Mouse (Mus musculus): ENCODE measurements at regions not wholly inside any gene's neighbourhood (a gene's known extent, or its start where the extent isn't known, plus 50 kb on each side); places are given as distances from the start of the nearest gene placed in this dataset.

DNA sequence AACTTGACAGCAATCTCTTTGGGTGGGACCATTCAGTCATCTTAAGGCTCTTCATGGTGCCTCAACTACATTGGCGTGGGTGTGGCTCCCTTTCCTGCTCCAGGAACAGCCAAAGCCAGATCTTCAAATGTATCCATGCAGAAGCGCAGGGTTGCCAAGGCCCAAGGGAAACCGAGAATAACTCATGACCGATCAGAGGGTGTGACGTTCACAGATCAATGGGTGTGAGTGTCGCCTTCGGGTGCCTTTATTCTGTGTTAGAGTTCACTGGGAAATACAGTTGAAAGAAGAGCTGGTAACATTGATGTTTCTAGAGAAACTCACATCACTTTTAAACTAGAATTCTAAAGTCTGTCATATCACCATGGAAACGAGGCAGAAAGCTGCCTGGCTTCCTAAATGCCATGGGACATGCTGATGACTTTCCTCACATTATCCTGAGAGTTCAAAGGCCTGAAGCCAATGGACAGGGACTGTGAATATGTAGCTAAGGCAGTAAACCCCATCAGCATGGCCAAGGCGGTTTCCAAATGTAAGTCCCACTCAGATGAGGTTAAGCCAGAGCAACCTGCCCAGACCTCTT, 80.7 kb upstream of the Syndig1 start:
- no peak overlapping the region for H3K4me3 ChIP-seq (ENCODE audit: low read depth, low read length)
- no peaks in the 10 kb centered on the region for H3K4me1 ChIP-seq (ENCODE audit: control insufficient read depth, insufficient read depth, low read length)
- H3K36me3 ChIP-seq (ENCODE audit: control insufficient read depth, insufficient read depth, low read length), result no peaks in the 10 kb centered on the region
- no peaks in the 10 kb centered on the region for H3K27me3 ChIP-seq (ENCODE audit: control insufficient read depth, insufficient read depth, low read length)
- WGBS, result 85% methylated on average over 9 of the region's 9 CpGs
- no peak overlapping the region for H3K4me2 ChIP-seq (ENCODE audit: low read depth)
- ATAC-seq (ENCODE audit: insufficient read depth, low FRiP score, low TSS enrichment) (no peak), DNase-seq (ENCODE audit: low spot score) (no peak)
- no peaks in the 10 kb centered on the region for H3K9me3 ChIP-seq (ENCODE audit: control insufficient read depth, low read length)
- H3K27ac ChIP-seq (ENCODE audit: low read depth, low read length), result no peak overlapping the region
- no peak overlapping the region for H3K9ac ChIP-seq (ENCODE audit: low read length)

DNA sequence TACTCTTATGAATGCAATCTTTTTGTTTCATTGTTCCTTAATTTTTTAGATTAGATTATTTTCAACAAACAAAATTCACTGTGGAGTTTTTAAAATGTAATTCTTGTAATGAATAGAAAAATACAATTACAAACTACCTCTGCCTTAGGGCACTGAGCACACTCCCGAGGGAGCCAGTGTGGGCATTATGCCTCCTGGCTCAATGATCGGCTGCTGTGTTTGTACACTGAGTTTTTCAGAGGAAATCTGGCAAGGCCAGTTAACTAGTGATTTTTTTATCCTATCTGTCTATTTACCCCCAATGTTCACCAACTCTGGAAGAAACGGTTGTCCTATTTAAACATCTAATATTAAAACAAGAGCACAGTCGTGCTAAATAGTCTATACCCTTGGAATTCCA, 69.9 kb upstream of the Syndig1 start:
- 83% methylated on average over 4 of the region's 4 CpGs for WGBS
- Histone ChIP-seq H3K4me2 (ENCODE audit: low read depth) (no peak overlapping the region), H3K9ac (ENCODE audit: low read length) (no peak overlapping the region), H3K9me3 (ENCODE audit: control insufficient read depth, low read length) (no peaks in the 10 kb centered on the region), H3K4me1 (ENCODE audit: control insufficient read depth, insufficient read depth, low read length) (no peaks in the 10 kb centered on the region), H3K27ac (ENCODE audit: low read depth, low read length) (no peak overlapping the region), H3K27me3 (ENCODE audit: control insufficient read depth, insufficient read depth, low read length) (no peaks in the 10 kb centered on the region), H3K36me3 (ENCODE audit: control insufficient read depth, insufficient read depth, low read length) (no peaks in the 10 kb centered on the region), H3K4me3 (ENCODE audit: low read depth, low read length) (no peak overlapping the region)
- DNase-seq (ENCODE audit: low spot score), result no peak
- no peak for ATAC-seq (ENCODE audit: insufficient read depth, low FRiP score, low TSS enrichment)

DNA sequence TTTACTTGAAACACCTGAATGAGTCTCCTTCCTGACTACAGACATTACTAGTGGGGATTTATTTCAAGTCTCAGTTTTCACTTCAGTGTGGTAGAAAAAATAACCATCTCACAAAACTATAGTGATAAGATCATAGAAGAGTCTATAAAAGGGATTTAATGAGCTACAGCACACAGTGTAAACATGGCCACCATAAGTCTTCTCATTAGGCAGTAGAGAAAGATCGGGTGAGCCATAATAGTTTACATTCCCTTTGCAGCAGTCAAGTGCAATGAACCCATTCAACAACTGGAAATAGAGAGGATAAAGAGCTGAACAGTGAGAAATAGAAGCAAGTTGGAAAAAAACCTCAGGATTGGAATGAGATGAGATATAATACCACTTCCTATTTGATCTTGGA, 65.1 kb upstream of the Syndig1 start:
- Histone ChIP-seq H3K4me1 (ENCODE audit: control insufficient read depth, insufficient read depth, low read length) (no peaks in the 10 kb centered on the region), H3K9me3 (ENCODE audit: control insufficient read depth, low read length) (no peaks in the 10 kb centered on the region), H3K27me3 (ENCODE audit: control insufficient read depth, insufficient read depth, low read length) (no peaks in the 10 kb centered on the region), H3K27ac (ENCODE audit: low read depth, low read length) (no peak overlapping the region), H3K9ac (ENCODE audit: low read length) (no peak overlapping the region), H3K4me3 (ENCODE audit: low read depth, low read length) (no peak overlapping the region), H3K36me3 (ENCODE audit: control insufficient read depth, insufficient read depth, low read length) (no peaks in the 10 kb centered on the region), H3K4me2 (ENCODE audit: low read depth) (no peak overlapping the region)
- ATAC-seq (ENCODE audit: insufficient read depth, low FRiP score, low TSS enrichment) (no peak), DNase-seq (ENCODE audit: low spot score) (no peak)
- WGBS, result 71% methylated on average over 1 of the region's 1 CpGs

GRCm38 (mm10) chr2:149768027-149768426, 61.0 kb upstream of the Syndig1 start:
- Histone ChIP-seq H3K27ac (ENCODE audit: low read depth, low read length) (no peak overlapping the region), H3K4me2 (ENCODE audit: low read depth) (no peak overlapping the region), H3K4me1 (ENCODE audit: control insufficient read depth, insufficient read depth, low read length) (no peaks in the 10 kb centered on the region), H3K4me3 (ENCODE audit: low read depth, low read length) (no peak overlapping the region), H3K9ac (ENCODE audit: low read length) (no peak overlapping the region), H3K36me3 (ENCODE audit: control insufficient read depth, insufficient read depth, low read length) (no peaks in the 10 kb centered on the region), H3K9me3 (ENCODE audit: control insufficient read depth, low read length) (no peaks in the 10 kb centered on the region), H3K27me3 (ENCODE audit: control insufficient read depth, insufficient read depth, low read length) (no peaks in the 10 kb centered on the region)
- DNase-seq (ENCODE audit: low spot score) (no peak), ATAC-seq (ENCODE audit: insufficient read depth, low FRiP score, low TSS enrichment) (no peak)
- 77% methylated on average over 1 of the region's 1 CpGs for WGBS

DNA sequence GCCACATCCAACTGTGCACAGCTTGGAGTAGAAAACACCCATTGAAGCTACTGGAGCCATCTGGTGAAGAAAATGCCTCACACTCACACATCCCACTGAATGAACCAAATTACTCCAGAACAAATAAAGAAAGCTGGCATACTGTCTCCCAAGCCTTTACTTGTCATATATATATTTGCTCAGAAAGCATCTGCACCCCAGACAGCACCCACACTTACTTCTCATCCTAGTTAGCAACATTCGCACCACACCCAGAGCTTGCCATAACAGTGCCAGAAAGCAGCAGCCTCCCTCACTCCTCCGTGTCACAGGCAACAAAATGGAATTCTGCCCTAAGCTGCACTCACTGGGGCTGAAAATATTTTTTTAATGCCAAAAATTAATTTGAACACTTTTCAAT, 60.5 kb upstream of the Syndig1 start:
- Histone ChIP-seq H3K36me3 (ENCODE audit: control insufficient read depth, insufficient read depth, low read length) (no peaks in the 10 kb centered on the region), H3K4me3 (ENCODE audit: low read depth, low read length) (no peak overlapping the region), H3K27me3 (ENCODE audit: control insufficient read depth, insufficient read depth, low read length) (no peaks in the 10 kb centered on the region), H3K27ac (ENCODE audit: low read depth, low read length) (no peak overlapping the region), H3K4me2 (ENCODE audit: low read depth) (no peak overlapping the region), H3K9ac (ENCODE audit: low read length) (no peak overlapping the region), H3K9me3 (ENCODE audit: control insufficient read depth, low read length) (no peaks in the 10 kb centered on the region), H3K4me1 (ENCODE audit: control insufficient read depth, insufficient read depth, low read length) (no peaks in the 10 kb centered on the region)
- WGBS, result 88% methylated on average over 2 of the region's 2 CpGs
- ATAC-seq (ENCODE audit: insufficient read depth, low FRiP score, low TSS enrichment), result no peak
- no peak for DNase-seq (ENCODE audit: low spot score)

DNA sequence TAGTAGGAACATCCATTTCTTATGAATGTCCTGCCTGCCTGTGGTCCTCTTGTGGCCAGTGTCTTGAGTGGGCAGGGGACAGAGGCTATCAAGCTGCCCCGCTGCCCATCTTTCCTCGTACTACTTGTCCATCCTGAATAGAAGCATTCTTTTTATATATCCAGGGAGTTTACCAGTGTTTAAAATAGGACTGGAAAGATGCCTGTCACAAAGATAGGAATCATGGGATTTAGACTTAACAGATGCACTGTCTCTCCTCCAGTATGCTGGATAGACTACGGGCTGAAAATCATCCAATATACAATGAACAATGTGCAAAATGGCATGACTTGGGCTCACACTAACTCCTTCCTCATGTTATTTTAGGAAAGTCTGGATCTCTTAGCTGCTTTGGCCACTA, 51.7 kb upstream of the Syndig1 start:
- H3K36me3 ChIP-seq (ENCODE audit: control insufficient read depth, insufficient read depth, low read length), result no peaks in the 10 kb centered on the region
- H3K4me3 ChIP-seq (ENCODE audit: low read depth, low read length), result no peak overlapping the region
- DNase-seq (ENCODE audit: low spot score), result no peak
- H3K4me1 ChIP-seq (ENCODE audit: control insufficient read depth, insufficient read depth, low read length), result no peaks in the 10 kb centered on the region
- H3K27ac ChIP-seq (ENCODE audit: low read depth, low read length), result no peak overlapping the region
- H3K27me3 ChIP-seq (ENCODE audit: control insufficient read depth, insufficient read depth, low read length), result no peaks in the 10 kb centered on the region
- 89% methylated on average over 3 of the region's 3 CpGs for WGBS
- H3K9ac ChIP-seq (ENCODE audit: low read length), result no peak overlapping the region
- H3K9me3 ChIP-seq (ENCODE audit: control insufficient read depth, low read length), result no peaks in the 10 kb centered on the region
- H3K4me2 ChIP-seq (ENCODE audit: low read depth), result no peak overlapping the region
- no peak for ATAC-seq (ENCODE audit: insufficient read depth, low FRiP score, low TSS enrichment)
